Mouse (Mus musculus) lung, adult 2 months (tissue): ENCODE data around the gene 1600002K03Rik.

Experiments
- CTCF ChIP-seq: fragments of 200-500 bp; IDR thresholded peaks from 2 replicates; pipeline ENCODE4 v1.5.1; 2011; ENCODE audit warnings: mild to moderate bottlenecking, low read length, control low read depth; ENCODE audit not compliant: insufficient read depth
- POLR2A ChIP-seq: fragments of 200-500 bp; IDR thresholded peaks from 2 replicates; pipeline ENCODE4 v1.6.1; 2011; ENCODE audit warnings: low read depth, mild to moderate bottlenecking, control low read depth, low read length, borderline replicate concordance; ENCODE audit errors: extremely low read depth

- TF ChIP-seq POLR2A (no peak), CTCF (no peak)
These were observed 8.4 kb upstream of the 1600002K03Rik start for GRCm38 (mm10) chr10:80164161-80164997.
